Mouse (Mus musculus) intestine, postnatal 0 days (tissue): ENCODE measurements at regions not wholly inside any gene's neighbourhood (a gene's known extent, or its start where the extent isn't known, plus 50 kb on each side); places are given as distances from the start of the nearest gene placed in this dataset.
"Not testable (repeated sequence)": the region's sequence is repeated elsewhere in the genome, so short reads cannot be mapped to it uniquely, and the experiment has no call there.

Experiments used
- ATAC-seq: fragments of 200-750 bp; cut with Nextera tagmentation; 2 replicates; pipeline ENCODE4 v1.8.0; 2017; ENCODE audit warnings: mild to moderate bottlenecking, moderate TSS enrichment, moderate library complexity
- H3K27ac ChIP-seq: fragments of 300-500 bp; sonication (generic); 2 replicates; pipeline ENCODE4 v1.5.1; 2014; ENCODE audit warnings: mild to moderate bottlenecking, low read depth, low read length, moderate library complexity
- H3K27me3 ChIP-seq: fragments of 300-500 bp; sonication (generic); replicated peaks from 2 replicates; pipeline ENCODE4 v1.6.1; 2014; ENCODE audit warnings: low read length, mixed read lengths; ENCODE audit not compliant: control insufficient read depth, insufficient read depth
- H3K36me3 ChIP-seq: fragments of 300-500 bp; sonication (generic); 2 replicates; pipeline ENCODE4 v1.6.1; 2014; ENCODE audit warnings: mild to moderate bottlenecking, moderate library complexity; ENCODE audit not compliant: control insufficient read depth, insufficient read depth
- H3K4me1 ChIP-seq: fragments of 300-500 bp; sonication (generic); replicated peaks from 2 replicates; pipeline ENCODE4 v1.6.1; 2014; ENCODE audit warnings: antibody characterized with exemption, low read length, mixed read lengths; ENCODE audit not compliant: control insufficient read depth, insufficient read depth
- H3K4me2 ChIP-seq: fragments of 300-500 bp; sonication (generic); replicated peaks from 2 replicates; pipeline ENCODE4 v1.6.1; 2014; ENCODE audit warnings: low read depth, mild to moderate bottlenecking, moderate library complexity
- H3K4me3 ChIP-seq: fragments of 300-500 bp; sonication (generic); 2 replicates; pipeline ENCODE4 v1.5.1; 2014; ENCODE audit warnings: low read depth, low read length
- H3K9ac ChIP-seq: fragments of 300-500 bp; sonication (generic); 2 replicates; pipeline ENCODE4 v1.6.1; 2014; ENCODE audit warnings: mild to moderate bottlenecking, low read depth, low read length
- H3K9me3 ChIP-seq: fragments of 300-500 bp; sonication (generic); 2 replicates; pipeline ENCODE4 v1.6.1; 2016; ENCODE audit warnings: mixed run types; ENCODE audit not compliant: control insufficient read depth
- CTCF ChIP-seq: sonication (generic); IDR thresholded peaks from 2 replicates; pipeline ENCODE4 v1.5.1; 2016; ENCODE audit warnings: low read depth, mild to moderate bottlenecking, control low read depth, antibody characterized with exemption, moderate library complexity
- WGBS: fragments of 180-500 bp; shearing (Covaris S2); extraction: QIAGEN DNeasy Blood & Tissue Kit; methylation state at CpG from one replicate; pipeline ENCODE4 v1.1.7; 2014; 5-methylcytosine and 5-hydroxymethylcytosine counted together

GRCm38 (mm10) chr5:28785347-28786060 is 318.4 kb upstream of the Shh start:
- no peak for ATAC-seq
- no peak for TF ChIP-seq CTCF
- Histone ChIP-seq H3K36me3 (no peaks in the 10 kb centered on the region), H3K27me3 (no peaks in the 10 kb centered on the region), H3K4me2 (no peak overlapping the region), H3K27ac (no peak overlapping the region), H3K4me3 (no peak overlapping the region), H3K4me1 (no peaks in the 10 kb centered on the region), H3K9ac (no peak overlapping the region), H3K9me3 (no peaks in the 10 kb centered on the region)
- WGBS = 86% methylated on average over 11 of the region's 11 CpGs

GRCm38 (mm10) chr5:28784339-28784966 is 317.4 kb upstream of the Shh start:
- no peaks in the 10 kb centered on the region for H3K4me1 ChIP-seq
- H3K27ac ChIP-seq = no peak overlapping the region
- no peak overlapping the region for H3K4me2 ChIP-seq
- WGBS = 92% methylated on average over 6 of the region's 6 CpGs
- TF ChIP-seq CTCF = no peak
- no peaks in the 10 kb centered on the region for H3K36me3 ChIP-seq
- H3K9me3 ChIP-seq = no peaks in the 10 kb centered on the region
- no peak overlapping the region for H3K4me3 ChIP-seq
- ATAC-seq = no peak
- H3K27me3 ChIP-seq = no peaks in the 10 kb centered on the region
- no peak overlapping the region for H3K9ac ChIP-seq

DNA sequence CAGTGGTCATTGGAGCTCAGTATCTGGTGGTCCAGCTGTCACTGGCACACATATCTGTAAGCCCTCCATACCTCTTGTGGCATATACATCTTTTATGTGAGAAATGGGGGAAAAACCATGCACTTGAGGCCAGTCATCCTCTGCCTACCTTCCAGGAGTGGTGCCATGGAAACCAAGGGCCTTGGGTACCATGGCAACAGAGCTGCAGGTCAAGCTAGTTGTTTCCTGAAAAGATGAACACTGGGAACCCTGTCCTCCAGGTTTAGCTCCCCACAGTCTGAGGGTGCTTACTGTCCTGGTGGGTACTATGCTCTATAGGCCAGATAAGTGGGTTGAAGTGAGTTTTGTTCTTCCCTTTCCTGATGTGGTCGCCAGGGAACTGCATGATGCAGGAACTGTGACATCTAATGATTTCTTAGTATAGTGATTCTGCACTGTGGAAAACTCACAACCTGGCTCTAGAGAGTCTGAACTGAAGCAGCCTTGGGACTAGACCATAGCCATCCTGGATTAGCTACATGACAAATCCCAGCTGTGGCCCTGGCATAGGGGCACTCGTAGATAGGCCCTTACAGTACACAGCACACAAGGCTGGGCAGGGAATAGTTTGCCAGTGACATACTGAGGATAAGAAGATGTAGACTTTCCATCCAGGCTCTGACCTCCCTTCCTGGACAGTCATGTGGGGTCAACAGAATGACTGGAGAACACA is 308.7 kb upstream of the Shh start:
- Histone ChIP-seq H3K4me1 (no peaks in the 10 kb centered on the region), H3K27ac (no peak overlapping the region), H3K36me3 (no peaks in the 10 kb centered on the region), H3K9me3 (no peaks in the 10 kb centered on the region), H3K9ac (no peak overlapping the region), H3K27me3 (no peaks in the 10 kb centered on the region), H3K4me2 (no peak overlapping the region), H3K4me3 (no peak overlapping the region)
- no peak for ATAC-seq
- TF ChIP-seq CTCF = no peak
- WGBS = 73% methylated on average over 2 of the region's 2 CpGs

DNA sequence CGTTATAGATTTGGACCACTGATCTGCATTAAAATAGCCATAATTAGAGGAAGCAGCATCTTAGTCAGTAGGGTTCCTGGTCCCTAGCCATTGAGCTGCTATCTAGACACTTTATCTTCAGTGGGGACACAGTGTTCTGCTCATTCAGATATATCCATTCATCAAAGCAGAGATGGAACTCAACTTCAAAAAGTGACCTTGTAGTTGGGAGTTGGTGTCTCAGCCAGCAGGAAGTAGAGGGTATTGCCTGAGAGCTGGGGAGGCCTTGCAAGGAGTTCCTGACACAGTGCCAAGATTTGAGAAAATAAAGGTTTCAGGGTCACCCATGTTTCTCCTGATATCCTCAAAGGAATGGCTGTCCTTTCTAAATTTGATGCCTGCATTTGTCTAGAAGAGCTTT is 304.7 kb upstream of the Shh start:
- ATAC-seq = no peak
- no peak overlapping the region for H3K9ac ChIP-seq
- no peaks in the 10 kb centered on the region for H3K27me3 ChIP-seq
- no peaks in the 10 kb centered on the region for H3K9me3 ChIP-seq
- H3K4me3 ChIP-seq = no peak overlapping the region
- no peaks in the 10 kb centered on the region for H3K4me1 ChIP-seq
- no peak overlapping the region for H3K4me2 ChIP-seq
- H3K27ac ChIP-seq = no peak overlapping the region
- H3K36me3 ChIP-seq = no peaks in the 10 kb centered on the region
- 84% methylated on average over 1 of the region's 1 CpGs for WGBS
- no peak for TF ChIP-seq CTCF

GRCm38 (mm10) chr5:28756171-28756948 is 289.3 kb upstream of the Shh start:
- H3K4me3 ChIP-seq = no peak overlapping the region
- H3K36me3 ChIP-seq = no peaks in the 10 kb centered on the region
- H3K9me3 ChIP-seq = no peaks in the 10 kb centered on the region
- H3K4me2 ChIP-seq = no peak overlapping the region
- no peak for TF ChIP-seq CTCF
- no peaks in the 10 kb centered on the region for H3K4me1 ChIP-seq
- H3K27ac ChIP-seq = no peak overlapping the region
- no peaks in the 10 kb centered on the region for H3K27me3 ChIP-seq
- no peak overlapping the region for H3K9ac ChIP-seq
- WGBS = 91% methylated on average over 6 of the region's 6 CpGs
- ATAC-seq = no peak

GRCm38 (mm10) chr5:28751821-28752220 is 284.8 kb upstream of the Shh start:
- ATAC-seq, H3K4me1 ChIP-seq, H3K36me3 ChIP-seq, H3K27ac ChIP-seq, H3K4me2 ChIP-seq, H3K4me3 ChIP-seq, H3K9me3 ChIP-seq, H3K9ac ChIP-seq, H3K27me3 ChIP-seq: not testable (repeated sequence)
